Mouse (Mus musculus): ENCODE data around the gene Hoxb5. TPM values are rescaled to one million over a fixed set of nuclear protein-coding genes. Genes with fewer than 3 reads are reported as not detected.

Hoxb5 gene
- total RNA-seq (2021): under 1 TPM; 0.45 to 0.62 TPM

DNA sequence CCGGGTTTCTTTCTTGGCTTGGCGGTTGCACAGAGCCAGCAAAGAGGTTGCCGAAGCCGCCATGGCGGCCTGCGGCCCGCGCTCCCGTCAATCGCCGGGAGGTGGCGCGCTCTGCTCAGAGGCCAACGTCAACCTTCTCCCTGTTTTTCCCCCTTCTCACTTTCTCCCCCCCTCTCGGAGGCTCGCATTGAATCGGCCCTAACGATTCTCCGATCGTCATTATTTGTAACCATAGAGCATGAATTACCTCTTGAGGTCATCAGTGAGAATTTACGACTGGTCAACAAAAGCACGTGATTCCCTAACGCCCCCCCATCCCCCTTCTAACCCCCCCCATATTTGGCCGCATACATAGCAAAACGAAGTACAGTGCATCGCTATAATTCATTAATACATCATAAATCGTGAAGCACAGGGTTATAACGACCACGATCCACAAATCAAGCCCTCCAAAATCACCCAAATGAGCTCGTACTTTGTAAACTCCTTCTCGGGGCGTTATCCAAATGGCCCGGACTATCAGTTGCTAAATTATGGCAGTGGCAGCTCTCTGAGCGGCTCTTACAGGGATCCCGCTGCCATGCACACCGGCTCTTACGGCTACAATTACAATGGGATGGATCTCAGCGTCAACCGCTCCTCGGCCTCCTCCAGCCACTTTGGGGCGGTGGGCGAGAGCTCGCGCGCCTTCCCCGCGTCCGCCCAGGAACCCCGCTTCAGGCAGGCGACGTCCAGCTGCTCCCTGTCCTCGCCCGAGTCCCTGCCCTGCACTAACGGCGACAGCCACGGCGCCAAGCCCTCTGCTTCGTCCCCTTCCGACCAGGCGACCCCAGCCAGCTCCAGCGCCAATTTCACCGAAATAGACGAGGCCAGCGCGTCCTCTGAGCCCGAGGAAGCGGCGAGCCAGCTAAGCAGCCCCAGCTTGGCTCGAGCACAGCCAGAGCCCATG, at the start of gene Hoxb5:
Hoxb5 (plus strand) TSS at position 186 of the 949 bp plus-strand sequence.
- intact Hi-C loops (cut with DNase I): loop anchor here (2.0 to 5.0 kb wide), 3 partner anchors 233 to 369 kb away; no protein-coding TSS in a partner anchor
- peak; percentile 70 to 77 for DNase-seq

DNA sequence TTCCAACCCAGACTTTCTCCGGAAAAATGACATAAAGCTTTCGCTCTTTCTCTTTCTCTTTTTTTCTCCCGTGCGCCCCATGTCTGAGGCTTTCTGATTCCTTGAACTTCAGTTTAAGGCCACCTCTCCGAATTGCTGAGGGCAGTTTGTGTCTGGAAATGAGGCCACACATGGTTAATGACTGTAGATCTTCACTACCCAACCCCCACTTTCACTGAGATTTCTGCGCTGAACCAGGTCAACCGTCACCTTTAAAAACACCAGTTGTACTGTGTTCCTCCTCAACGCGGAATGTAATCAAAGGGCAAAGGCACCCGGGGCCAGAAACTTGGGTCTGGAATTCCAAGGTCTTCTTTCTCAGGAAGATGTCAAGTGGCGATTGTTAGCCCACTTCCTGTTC, 48.9 kb upstream of the Hoxb5 start:
- DNase-seq: no peak
- intact Hi-C loops (cut with DNase I): no loop called here

DNA sequence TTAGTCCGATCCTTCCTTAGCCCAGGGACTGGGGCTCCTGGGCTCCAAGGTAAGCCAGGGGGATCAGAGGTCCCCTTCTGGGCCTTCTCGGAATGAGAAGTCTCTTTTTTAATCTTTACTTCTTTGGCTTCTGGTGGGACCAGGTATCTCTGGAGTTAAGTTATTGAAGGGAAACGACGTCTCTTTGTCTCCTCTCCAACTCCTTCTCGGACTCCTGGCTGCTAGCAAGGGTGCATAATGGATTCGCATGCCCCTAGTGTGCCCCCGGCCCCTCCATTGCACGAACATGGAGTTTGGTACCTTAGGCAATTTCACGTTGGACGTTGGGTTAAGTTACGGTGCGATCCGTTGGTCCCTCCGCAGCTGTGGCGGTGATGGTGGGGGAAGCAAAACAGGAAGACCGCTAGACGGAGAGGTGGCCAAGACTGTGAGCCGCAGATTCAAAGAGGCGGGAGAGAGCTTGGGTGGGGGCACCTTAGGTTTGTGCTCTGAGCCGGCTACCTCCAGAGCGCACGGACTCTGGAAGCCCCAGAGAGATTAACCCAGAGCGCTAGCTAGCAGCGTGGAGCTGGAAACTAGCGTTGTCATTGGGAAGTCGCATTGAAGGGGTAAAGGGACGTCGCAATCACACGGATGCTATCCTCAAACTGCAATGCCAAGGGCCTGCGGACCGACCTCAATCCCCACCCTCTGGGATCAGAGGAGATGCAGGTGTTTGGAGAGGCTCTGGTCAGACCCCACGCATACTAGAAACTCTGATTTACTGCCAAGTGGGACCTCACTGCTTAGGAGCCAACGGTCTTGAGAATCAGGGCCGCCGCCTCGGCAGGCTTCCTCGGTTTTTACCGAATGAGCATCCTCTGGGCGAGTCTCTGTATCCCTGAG, 47.8 kb upstream of the Hoxb5 start:
- no peak for DNase-seq
- intact Hi-C loops (cut with DNase I): no loop called here

DNA sequence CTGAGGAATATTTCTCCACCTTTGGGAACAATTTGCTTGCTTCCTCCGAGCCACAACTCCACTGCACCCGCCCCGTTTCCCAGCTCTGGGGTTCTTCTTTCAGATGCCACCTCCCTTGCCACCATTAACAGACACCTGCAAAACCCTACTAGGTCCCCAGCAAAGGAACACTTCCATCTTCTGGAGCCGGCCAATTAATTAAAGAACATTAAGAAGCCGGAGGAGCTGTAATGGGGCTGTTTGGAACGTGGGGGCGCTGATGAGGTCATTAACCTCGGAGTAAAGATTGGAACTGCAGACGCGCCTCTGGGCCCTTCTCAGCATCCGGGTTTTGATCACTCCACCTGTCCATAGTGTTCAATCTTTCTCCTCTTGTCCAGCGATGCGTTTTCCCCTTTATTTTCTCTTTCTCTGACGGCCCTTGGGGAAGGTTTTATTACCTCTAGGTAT, 47.1 kb upstream of the Hoxb5 start:
- intact Hi-C loops (cut with DNase I): no loop called here

DNA sequence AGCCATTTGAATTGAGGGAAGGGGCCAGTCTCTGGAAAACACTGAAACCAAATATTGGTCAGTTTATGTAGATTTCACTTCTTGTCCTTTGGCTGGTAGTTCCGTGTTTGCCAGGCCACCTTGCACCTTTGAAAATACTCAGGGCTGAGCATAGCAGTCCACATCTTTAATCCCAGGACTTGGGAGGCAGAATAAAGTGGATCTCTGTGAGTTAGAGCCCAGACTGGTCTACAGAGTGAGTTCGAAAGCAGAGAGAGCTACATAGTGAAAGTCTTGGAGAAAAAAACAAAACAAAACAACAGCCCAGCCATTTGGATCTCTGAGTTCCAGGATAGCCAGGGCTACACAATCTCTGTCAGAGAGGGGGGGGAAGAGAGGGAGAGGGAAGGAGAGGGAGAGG, 46.0 kb upstream of the Hoxb5 start:
- no peak for DNase-seq
- intact Hi-C loops (cut with DNase I): no loop called here

More for the DNA sequence above, 47.1 kb upstream of the Hoxb5 start:
- DNase-seq: no peak

DNA sequence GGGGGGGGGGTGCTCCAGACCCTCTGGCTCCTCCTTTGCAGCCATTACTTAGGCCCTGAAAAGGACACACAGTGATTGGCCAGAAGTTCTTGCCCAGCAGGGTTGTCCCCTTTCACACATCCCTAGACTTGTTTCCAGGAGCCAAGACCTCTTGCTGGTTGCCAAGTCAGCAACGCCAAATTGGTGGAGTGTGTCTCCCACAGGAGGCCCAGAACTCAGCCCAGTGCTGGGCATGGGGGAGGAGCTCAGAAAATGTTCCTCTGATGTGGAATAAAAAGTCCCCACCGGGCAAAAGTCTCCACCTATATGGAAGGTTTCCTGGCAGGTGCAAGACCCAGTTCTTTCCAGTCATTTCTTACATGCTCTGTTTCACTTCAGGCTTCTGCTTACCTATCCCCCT, 44.1 kb upstream of the Hoxb5 start:
- intact Hi-C loops (cut with DNase I): no loop called here
- no peak for DNase-seq

DNA sequence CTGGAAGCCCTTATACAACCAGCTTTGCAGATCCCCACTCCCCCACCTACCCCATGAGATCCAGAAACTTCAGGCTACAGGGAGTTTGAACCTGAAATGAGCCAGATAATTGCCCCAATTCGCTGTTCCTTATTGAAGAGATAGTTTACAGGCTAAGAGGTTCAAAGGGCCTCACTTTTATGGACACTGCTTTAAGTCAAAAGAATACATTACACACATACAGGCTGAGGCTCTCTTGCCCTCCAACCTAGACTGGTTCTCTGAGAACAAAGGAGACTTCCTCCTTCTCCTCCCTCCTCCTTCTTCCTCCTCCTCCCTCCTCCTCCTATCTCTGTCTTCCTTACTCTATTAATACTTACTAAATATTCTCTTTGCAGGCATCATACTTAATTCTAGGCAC, 43.6 kb upstream of the Hoxb5 start:
- intact Hi-C loops (cut with DNase I): no loop called here
- no peak for DNase-seq

DNA sequence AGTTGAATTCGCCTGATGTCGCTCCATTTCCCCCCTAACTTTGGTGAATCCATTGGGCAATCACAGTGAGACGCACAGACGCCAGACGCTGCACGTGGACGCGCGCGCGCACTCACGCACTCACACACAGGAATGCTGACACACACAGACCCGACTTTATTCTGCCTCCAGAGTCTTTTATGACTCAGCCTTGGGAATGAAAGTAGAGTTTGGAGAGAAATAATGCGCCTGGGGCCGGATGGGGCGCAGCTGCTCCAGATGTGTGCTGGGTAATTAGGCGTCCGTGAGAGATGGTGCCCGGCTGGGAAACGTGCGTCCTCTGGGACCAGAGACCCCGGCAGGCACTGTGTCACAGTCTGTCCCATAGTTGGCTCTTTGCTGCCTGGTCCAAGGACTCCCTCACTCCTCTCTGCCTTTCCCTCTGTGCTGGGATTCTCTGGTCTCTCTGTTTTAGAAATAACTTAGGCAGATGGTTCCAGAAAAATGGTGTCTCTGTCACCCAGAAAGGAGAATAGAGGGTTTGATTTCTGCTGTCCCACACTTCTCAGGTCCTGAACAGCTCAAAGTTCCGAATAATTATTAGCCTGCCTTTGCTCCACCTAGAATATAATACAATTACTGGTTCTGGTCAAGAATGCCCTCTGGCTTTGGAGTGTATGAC, 42.7 kb upstream of the Hoxb5 start:
- no peak for DNase-seq
- intact Hi-C loops (cut with DNase I): no loop called here

DNA sequence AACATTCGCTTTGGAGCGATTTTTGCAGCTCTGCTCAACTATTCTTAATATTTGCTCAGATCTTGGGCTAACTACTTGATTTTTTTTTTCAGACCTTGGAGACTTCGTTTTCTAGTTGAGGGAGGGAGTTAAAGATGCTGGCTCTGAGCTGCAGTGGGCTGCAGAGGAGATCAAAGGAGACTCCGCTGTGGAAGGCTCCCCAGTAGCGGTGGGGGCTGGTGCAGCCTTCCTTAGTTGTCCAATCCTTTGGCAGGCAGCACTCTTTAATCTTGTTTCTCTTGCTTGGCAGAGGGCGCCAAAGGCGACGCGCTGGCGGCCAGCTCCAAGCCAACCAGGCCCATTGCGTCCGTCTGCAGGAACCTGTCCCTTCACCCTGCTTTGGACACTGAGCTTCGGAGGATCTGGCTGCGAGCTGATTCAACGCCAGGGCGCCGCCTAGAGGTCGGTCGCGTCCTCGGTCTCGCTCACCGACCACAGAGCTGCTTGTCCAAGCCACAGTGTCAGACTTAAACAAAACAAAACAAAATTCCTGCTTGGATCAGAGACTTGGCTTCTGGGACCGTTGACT, 41.7 kb upstream of the Hoxb5 start:
- intact Hi-C loops (cut with DNase I): no loop called here
- DNase-seq: peak; percentile 63 to 81

DNA sequence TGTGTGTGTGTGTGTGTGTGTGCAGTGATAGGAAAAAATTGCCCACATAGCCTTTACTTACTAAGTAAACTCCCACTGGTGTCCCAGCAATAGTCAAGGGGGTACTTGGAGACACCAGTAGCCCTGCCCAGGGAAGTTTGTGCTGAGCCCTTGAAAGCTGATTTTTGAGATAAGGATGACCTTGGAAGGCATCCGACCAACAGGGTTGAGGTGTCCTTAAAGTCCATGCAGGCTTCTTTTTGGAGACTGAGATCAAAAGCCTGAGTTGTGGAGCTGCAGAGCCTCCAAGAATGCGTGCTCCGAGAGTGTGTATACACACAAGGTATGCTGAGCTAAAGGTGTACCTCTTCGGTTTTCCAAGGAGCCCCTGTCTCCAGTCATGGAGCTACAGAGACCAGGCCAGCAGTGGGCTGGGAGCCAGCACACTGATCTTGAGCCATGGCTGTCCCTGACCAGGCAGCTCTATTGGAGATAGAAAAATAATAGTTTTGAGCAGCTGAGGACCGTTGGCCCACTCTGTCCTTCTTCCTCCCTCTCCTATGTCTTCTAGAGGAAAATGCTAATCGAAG, 40.8 kb upstream of the Hoxb5 start:
- intact Hi-C loops (cut with DNase I): no loop called here
- DNase-seq: no peak

DNA sequence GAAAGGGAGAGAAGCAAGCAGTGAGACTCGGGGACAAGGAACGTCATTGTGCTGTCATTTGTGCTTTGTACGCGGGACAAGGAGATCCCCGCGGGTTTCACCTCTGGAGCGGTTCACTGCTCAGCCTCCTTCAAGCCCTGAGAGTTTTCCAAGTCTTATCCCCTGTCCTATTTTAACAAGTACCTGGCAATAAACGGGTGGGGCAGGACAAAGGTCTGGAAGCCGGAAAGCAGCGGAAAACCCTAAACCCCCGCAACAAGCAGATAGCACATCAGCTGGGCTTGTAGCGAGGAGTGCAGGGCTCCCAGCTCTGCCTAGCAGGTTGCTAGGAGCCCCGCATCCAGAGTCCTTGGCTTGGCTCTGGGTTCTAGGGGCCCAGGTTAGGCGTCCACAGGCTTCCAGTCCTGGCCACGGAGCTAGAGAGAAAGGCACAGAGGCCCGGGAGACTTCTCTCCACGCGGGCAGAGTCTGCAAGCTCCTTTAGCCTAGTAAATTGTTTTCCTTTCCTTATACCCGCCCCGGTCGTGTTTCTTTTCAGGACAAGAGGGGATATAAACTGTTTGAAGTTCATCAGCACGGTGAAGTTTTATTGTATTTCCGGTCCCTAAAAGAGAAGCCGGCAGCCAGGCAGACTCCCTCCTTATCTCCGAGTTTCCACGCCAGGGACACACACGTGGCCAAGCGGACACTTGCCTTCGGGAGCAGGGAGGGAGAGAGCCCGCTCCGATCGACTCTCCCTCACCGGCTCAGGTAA, 39.3 kb upstream of the Hoxb5 start:
- no peak for DNase-seq
- intact Hi-C loops (cut with DNase I): no loop called here

DNA sequence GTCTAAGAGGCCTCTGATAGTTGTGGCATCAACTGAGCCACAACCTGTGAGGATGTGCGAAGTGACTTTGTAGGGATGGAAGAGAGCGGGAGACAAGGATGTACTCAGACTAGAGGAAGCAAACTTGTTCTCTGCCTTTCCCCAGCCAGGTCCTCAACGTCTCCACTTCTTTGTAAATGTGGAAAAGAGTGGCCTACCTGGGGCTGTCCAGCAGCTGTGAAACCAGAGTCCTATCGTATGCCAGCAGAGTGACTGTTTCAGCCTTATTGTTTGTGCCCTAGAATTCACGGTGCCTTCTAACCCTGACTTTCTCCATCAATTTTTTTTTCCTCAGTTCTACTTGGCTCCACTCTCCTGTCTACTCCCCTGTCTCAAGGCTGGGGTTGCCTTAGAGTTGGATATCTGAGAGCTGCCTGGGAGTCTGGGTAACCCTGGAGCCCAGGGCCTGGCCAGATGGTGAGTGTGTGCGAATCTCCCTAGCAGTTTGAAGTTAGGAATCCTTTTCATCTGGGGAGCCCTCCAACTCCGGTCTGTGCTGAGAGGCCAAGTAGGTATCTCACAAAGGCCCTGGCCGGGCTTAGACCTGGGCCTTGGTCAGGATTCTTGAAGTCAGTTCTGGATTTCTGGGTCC, 38.6 kb upstream of the Hoxb5 start:
- intact Hi-C loops (cut with DNase I): no loop called here

DNA sequence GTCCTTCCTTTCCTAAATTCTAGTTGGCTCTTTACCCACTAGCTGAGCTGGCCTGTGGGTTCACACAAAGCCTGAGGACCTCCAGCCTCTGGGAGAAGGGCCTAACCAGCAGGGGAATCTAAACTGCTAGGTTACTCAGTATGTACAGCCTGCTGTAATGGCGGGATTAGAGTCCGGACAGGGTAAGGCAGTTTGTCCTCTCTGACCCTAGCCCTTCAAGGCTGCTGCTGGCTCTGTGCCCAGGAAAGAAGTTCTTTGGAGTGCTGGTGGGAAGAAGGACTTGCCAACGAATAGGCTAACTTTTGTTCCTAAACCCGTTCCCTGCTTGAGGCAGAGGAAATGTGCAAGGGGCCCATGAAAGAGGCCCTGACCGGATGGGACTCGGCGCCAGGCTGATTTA, 37.2 kb upstream of the Hoxb5 start:
- intact Hi-C loops (cut with DNase I): no loop called here
- no peak for DNase-seq

More for the DNA sequence above, 38.6 kb upstream of the Hoxb5 start:
- no peak for DNase-seq

DNA sequence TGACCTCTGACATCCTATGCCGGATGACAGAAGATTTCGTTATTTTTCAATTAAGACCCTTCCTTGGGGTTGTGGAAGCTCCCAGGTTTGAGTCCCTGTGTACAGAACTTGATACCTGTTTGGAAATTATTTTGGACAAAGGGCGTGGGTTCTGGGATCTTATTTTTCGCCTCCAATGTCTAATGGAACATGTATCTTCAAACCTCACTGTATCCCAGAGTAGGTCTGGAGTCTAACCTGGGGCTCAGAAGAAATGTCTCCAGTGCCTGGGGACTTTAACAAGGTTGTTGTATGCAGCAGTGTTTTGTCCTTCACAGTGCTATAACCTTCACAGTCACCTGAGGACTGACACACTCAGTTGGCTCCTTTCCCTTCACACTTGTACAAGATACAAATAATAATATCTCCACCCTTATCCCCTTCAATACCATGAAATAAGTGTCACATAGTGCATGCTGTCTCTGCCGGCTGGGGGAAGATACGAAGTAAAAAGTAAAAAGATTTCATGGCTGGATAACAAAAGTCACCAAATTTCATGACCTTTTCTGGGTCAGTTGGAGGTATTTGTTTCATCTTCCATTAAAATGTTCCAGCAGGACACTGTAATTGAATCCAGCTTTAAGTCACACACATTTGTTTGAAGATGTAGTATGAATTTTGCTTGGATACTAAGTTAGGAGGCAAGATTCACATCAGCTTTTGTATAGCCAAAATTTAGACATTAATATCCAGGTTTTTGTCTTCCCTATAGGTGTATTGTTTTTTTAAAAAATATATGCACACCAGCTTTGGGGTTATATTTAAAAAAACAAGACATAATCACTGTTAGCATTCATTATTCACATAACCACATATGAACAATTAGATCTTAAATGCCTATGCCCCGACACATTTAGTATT, 35.9 kb upstream of the Hoxb5 start:
- DNase-seq: no peak
- intact Hi-C loops (cut with DNase I): no loop called here

DNA sequence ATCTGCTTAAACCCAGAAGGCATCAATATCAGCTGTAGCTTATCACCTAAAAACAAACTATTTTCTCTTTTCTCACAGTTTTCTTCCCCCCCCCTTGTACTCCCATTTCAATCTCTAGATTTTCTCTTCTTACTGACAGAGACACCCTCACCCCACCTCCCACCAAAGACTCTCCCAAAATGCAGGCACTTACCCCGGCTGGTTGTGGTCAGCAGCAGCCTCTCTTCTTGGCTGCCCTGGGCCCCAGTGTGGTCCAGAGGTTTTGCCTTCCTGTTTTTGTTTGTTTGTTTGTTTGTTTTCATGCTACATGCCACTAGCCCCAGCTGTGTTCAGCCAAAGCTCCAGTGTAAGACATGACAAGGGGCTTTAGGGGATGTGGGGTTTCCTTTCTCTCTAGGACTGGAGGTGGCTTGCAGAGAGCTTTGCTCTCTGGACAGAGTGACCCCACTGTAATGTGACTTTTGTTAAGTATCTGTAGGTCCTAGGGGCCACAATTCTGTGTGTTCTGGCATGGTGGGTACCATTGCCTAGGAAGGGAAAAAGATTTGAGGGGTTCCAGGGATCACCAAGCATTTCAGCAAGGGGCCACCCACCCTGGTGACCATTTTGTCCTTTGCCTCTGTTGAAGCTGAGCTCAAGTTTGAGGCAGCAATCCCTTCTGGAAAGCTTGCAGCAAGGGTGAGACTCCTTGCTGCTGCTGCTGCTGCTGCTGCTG, 34.9 kb upstream of the Hoxb5 start:
- no peak for DNase-seq

DNA sequence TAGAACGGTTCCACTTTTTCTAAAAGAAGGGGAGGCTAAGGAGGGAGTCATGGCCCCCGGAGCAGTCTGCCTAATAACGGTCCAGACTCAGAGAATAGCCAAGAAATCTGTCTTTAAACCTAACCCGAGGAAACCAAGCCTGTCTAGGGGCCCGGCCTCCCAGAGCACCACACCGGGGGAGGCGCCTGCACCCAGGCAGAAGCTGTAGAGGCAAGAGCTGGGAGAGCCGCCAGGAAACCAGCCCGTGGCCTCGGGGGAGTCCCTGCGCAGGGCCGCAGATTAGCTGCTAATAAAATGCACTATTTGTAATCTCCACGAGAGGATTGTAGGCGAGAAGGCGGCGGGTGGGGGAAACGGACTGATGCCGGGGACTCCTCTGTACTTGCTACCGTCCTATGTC, 33.3 kb upstream of the Hoxb5 start:
- DNase-seq: no peak
- intact Hi-C loops (cut with DNase I): loop anchor here (10.0 kb wide), 1 partner anchor 265 kb away; the partner anchor contains the start of gene Igf2bp1

More for the DNA sequence above, 34.9 kb upstream of the Hoxb5 start:
- intact Hi-C loops (cut with DNase I): no loop called here

DNA sequence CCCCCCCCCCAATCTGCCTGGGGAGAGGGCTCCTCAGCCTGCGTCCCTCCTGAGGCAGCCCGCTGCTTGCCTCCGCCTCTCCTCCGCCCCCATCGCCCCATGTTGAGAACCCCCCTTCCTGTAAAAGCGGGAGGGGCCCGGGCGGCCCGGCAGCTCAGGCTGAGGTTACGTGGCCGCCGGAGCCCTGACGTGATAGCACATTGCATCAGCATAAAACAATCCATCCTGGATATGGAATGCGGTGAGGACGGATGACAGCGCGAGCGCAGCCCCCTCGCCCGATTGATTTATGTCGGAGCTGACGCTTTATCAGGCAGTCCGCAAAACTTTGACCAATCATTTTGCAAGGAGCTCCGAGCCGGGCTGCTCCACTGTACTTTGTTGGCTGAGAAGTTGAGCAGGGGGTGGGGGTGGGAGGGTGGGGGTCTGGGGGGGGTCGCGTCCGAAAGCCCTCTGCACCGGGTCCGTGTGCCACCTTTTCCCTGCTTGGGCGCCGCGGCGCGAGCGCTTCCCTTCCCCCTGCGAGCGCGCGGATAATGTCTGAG, 32.1 kb upstream of the Hoxb5 start, which contains the start of gene Hoxb9:
Hoxb9 (plus strand) TSS at position 462 of the 545 bp plus-strand sequence.
- intact Hi-C loops (cut with DNase I): loop anchor here (10.0 kb wide), 1 partner anchor 266 kb away; the partner anchor contains the start of gene Igf2bp1
- DNase-seq: no peak
